Mouse (Mus musculus): ENCODE measurements at regions not wholly inside any gene's neighbourhood (a gene's known extent, or its start where the extent isn't known, plus 50 kb on each side); places are given as distances from the start of the nearest gene placed in this dataset.

DNA sequence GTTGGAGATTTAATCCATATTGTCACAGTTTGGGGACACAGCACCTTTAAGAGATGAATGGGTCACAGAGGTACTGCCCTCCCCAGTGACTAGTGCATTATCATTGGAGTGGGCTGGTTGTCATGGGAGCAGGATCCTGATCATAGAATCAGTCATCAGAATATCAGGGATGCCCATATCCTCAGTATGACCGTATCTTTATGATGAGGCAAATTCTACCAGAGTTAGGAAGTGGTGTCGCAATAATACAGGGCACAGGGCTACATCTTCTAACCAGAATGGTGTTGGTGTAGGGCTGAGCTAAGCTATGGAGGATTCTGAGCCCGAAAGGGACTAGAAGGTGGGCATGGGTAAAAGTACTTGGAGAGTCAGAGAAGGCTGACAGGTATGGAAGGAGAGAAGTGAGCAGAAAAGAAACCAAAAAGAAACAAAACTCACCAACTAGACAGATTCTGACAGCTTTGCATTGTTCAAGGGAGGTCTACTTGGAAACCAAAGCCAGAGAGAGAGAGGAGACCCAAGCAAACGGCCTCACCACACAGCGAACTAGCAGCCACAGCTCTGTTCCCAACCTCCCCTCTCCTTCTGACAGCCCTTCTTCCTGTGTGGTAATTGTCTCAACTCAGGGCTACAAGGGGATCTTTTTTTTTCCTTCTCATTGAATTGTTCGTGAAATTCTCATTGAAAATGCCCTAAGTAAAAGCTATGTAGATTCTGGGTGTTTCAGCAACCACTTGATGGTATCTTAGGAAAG is 129.2 kb downstream of the Lrrc30 start:
- DNase-seq, result no peak

DNA sequence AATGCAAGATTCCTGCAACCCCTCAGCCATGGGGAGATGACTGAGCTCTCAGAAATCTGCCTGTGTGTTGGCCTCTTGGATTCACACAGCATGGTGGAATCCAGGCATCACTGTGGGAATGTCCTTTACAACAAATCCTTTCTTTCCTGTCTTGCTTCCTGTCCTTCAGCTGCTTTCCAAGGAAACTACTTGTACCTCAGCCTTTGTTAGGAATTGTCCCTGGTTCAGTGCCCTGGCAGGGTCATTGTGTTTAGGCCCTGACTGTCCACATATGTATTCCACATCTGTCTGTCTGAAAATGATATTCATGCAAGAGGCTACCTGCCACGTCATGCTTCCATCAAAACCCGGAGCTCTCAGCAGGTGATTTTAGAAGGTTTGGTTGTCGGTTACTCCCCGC is 129.9 kb downstream of the Lrrc30 start:
- DNase-seq, result no peak

DNA sequence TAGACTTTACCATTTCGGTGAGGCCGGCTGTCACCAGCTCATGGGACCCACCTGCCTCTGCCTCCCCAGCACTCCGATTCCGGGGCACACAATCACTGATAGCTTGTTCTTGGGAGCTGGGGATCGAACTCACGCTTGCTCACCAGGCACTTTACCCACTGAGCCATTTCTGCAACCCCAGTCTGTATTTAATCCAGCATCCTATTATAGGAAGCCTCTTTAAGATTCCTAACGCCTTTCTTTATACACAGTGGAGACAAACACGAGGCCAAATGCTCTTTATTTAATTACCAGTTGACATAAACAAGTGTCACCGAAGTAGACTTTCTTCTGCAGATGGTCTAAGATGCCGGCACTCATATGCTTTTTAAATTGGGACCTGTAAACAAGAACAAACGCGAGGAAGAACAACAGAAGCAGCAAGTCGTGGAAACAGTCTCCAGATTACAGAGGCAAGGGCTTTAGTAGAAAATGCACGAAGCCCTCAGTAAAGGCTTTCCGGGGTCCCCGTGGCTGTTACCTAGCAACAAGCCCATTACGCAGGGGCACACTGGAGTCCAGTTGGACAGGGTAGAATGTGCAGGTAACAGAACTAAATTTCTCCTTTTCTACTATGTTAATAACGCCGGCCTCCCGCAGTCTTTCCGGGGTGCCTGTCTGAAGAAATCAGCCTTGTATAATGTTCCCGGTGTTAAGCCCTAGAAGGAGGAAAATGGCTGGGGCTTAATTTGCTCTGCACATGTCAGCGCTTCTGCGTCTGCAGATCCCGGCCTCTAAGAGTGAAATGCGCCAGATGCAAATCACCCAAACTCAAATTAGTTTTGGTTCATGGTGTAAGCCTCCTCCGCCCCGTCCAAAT is 132.5 kb downstream of the Lrrc30 start:
- DNase-seq, result no peak

DNA sequence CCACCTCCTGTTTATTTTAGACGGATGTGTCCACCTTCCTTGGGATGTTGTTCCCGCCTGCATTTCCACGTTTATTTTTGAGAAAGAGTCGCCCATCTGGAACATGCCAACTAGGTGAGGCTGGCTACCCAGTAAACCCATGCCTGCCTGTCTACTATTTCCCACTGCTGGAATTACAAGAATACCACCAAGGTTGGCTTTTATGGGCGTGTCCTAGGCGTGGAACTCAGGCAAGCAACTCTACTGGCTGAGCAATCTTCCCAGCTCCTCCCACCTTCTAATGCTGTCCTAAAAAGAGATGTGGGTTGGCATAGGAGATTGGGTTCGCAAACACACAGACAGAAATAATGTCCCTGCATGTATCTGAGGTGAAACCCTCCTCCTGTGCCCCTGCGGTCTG is 135.1 kb downstream of the Lrrc30 start:
- no peak for DNase-seq

DNA sequence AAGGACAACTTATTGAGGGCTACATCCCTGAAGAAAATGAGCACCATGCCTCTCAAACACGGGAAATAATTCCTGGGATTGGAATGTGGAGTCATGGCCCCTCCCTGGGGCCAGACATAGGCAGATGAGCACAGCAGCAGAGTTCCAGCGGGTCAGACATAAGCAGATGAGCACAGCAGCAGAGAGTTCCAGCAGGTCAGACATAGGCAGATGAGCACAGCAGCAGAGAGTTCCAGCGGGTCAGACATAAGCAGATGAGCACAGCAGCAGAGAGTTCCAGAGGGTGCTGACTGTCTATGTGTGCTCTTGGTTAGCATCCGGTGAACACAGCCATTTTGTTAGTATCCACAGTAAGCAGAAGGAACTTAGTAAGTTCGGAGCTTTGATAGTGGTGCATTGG is 126.2 kb upstream of the Ptprm start:
- DNase-seq, result no peak

DNA sequence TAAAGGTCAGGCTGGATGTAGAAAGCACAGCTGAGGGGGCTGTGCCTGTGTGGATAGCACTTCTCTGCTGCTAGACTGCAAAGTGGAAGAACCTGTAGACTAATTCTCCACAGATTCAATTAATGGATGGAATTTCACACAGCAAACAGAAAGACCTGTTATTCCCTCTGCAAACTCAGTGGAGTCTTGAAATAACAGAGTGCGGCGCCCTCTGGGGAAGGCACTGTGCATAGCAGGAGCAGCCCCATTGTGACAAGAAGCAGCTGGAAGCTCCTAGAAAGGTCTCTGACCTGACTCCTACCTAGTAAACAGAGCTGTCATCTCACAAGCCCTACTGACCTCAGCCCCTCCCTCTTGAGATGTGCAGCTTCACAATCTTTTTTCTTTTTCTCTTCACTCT is 118.9 kb upstream of the Ptprm start:
- DNase-seq, result peak; percentile 68

DNA sequence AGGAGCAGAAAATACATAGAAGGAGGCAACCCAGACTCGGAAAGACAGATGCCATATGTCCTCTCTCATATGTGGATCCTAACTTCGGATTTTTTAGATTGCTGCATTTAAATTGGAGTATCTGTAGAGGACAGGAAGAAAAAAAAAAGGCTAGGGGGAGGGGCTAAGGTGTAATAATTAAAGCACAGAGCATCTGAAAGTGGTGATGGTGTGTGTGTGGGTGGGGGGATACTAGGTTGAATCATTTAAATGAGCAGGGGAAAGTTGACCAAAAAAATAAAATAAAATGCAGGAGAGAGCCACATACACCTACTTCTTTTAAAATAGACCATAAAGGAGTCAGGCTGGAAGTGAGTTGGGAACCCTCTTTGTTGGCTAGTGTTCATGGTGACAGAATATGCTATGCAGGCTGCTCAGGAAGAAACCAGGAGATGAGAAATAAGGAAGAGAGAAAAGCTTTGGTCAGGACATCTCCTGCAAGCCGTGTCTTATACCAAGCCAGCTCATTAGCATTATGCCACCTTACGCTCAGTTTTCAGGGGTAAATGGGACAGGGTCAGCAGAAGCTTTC is 104.7 kb upstream of the Ptprm start:
- DNase-seq, result no peak

DNA sequence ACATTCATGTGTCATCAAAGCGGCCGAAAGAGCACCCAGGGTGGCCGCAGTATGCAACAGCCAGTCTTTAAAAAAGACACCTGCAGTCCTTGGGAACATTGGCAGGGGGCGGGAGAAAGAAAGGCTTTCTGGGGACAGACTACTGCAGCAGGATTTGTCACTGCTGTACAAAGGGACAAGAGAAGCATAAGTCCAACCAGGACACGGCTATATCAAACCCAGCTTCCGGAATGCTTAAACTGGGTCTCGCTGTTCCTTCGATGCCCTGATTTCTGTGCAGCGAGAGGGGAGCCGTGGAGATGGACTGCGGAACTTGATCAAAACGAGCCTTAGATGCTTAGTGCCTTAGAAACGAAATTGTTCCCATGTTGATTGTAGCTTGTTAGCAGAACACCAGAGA is 97.7 kb upstream of the Ptprm start:
- no peak for DNase-seq

DNA sequence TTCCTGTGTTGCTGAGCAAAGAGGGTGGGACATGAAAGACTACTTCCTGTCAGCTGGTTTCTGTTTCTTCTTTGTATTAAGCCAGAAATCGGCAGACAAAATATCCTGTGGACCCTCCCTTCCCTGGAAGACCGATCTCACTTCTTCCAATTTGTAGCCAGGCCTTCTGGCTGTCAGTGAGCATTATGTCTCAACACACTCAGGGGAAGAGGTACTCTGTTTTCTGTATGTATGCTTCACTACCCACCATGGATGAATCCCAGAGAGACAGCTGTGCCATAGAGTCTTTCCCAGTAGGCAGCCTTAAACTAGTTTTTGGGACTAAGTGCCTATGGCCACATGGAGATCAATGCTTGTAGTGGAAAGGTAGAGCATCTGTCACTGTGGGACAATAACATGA is 96.8 kb upstream of the Ptprm start:
- DNase-seq, result no peak

DNA sequence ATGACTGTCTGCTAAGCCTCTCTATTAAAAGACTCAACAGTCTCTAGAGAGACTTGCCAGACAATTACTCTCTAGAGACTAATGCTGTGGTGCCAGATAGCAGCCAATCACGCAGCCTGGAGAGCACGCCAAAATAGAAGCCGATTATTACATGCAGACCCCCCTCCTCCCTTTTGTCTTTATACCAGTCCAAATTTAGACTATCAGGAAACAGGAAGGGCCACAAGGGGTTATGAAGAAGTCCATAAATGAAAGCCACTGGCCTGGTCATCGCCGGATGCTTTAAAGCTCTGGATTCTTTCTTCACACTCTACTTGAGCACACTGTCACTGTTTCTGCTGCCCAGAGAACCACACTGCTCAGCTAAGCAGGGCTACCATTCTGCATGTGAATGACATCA is 95.8 kb upstream of the Ptprm start:
- no peak for DNase-seq

DNA sequence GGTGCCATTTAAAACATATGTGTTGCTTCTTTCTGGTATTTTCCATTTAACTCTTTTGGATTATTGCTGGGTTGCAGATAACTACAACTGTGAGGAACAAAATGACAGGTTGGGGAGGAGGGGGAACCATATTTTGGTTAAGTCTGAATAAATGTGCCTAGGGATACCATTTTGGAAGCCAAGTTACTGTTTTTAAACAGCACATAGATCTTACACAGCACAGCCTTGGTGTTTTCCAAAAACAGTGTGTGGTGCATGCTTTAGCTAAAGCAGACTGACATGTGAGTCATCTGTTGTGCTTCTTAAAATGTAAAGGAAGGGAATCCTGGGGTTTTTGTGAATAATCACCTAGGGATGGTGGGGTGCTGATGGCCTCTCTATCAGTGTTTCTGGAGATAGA is 91.7 kb upstream of the Ptprm start:
- no peak for DNase-seq

DNA sequence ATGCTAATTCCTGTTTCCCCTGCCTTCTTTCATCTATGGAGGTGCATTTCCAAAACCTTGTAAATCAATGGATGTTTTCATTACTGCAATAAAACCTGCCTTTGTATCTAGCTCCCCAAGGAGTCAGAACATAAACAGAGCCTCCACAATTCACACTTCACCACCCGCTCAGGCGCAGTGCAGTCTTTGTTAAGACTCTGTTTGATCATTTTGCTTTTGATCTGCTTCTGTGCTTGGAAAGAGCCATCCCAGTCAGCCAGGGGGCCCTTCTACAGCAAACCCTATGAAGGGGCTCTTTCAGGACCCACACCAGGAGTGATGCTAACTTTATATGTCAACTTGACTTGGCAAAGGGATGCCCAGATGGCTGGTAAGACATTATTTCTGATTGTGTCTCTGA is 86.7 kb upstream of the Ptprm start:
- no peak for DNase-seq

DNA sequence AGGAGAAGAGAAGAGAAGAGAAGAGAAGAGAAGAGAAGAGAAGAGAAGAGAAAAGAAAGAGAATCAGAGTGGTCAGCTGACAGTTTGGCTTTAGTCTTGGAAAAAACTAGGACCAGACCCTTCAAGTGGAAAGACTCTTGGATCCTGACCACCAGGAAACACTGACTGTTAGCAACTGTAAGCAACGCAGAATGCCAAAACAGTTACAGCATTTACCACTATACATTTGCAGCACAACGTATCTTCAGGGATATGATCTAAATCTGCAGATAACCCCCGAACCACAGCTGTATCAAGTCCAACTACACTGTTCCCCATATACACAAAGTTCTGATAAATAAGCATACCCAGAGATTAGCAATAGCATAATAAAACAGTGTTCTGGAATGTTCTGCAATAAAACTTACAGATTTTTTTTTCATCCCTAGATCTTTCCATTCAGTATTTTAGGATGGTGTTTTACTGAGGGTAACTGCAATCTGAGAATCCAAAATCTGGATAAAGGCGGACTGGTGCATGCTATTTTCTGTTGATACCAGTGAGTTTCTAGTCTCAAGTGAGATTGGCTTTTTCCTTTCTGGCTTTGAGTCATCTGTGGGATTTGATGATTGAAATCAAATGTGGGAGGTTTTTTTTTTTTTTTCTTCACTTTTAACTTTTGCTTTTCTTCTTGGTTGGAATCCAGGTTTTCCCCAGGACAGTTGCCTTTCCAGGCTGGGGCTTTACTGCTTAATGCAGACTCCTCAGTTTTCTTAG is 65.9 kb upstream of the Ptprm start:
- no peak for DNase-seq

DNA sequence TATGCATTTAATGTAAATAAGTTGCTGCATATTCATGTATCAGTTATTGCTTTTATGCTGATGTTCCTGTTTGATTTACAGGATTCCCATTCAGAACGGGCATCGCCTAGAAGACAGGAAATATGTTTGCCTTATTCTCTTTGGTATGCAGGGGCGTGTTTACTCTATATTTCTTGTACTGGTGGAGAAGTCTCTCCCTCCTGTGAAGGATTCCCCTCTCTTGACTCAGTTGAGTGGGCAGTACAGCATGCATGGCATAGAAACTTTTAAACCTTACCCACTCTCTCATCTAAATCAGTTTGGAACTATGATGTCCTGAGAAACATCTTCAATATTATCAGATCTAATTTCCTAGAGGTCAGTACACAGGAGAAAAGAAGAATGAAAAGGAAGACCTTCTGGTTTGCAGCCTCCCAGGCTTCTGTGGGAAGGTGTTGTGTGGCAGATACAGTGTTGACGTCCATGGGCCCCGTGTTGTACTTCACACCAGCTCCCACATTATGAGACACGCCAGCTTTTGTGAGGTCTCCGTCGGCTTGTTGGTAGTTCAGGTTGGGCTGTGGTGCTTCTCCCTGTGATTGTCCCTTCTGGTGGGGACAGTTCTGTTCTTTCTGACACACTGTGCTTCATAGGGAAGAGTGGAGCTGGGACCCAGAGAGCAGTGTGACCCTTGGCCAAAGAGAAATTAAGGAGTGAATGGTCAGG is 58.4 kb upstream of the Ptprm start:
- DNase-seq, result no peak

DNA sequence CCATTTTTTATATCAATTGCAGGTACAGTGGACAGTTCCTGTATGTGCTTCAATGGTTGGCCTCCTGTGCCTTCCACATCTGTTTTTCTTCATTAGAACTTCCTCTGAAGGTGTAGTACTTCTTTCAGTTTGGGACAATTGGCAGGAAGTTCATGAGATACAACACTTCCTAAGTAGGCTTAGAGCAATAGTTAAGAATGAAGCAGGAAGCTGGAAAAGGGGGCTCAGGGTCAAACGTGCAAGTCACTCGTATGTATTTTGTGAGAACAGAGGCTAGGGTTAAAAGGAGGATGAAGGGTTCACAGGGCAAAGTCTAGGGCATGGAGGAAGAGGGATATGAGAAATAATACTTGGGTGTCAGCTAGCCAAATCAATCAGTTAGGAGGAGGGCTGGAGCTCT is 55.7 kb upstream of the Ptprm start:
- DNase-seq, result no peak

DNA sequence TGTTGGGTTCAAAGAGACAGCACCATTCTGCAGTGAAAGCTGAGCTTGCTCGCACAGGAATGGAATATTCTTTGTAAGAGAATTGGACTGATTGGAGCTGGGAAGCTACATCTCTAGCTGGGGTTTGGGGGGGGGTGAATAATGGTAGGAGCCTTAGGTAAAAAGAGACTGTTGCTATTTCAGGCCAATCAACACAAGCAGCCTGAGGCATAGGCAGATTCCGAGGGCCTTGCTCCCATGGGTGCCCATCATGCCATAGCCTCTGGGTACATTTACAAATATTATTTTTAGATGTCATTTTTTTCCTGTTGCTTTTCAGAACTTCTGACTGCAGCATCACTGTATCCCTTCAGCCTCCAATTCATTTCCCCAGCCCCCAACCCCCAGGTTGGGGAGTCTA is 51.7 kb upstream of the Ptprm start:
- no peak for DNase-seq

All from adrenal gland, adult 2 months (tissue).